Mouse (Mus musculus) forebrain, embryonic 15.5 days (tissue): ENCODE data around the gene Gm21312. TPM values are rescaled to one million over a fixed set of nuclear protein-coding genes. Genes with fewer than 3 reads are reported as not detected.
"Not testable (repeated sequence)": the region's sequence is repeated elsewhere in the genome, so short reads cannot be mapped to it uniquely, and the experiment has no call there.

Experiments used
- ATAC-seq: fragments of 200-750 bp; cut with Nextera tagmentation; replicated peaks from 2 replicates; pipeline ENCODE4 v1.8.0; 2017; ENCODE audit warnings: mild to moderate bottlenecking, moderate TSS enrichment, moderate library complexity
- H3K27ac ChIP-seq: fragments of 300-500 bp; sonication (generic); replicated peaks from 2 replicates; pipeline ENCODE4 v1.5.1; 2015; ENCODE audit warnings: mild to moderate bottlenecking, inconsistent platforms
- H3K27me3 ChIP-seq: fragments of 300-500 bp; sonication (generic); 2 replicates; pipeline ENCODE4 v1.6.1; 2015; ENCODE audit warnings: inconsistent platforms
- H3K36me3 ChIP-seq: fragments of 300-500 bp; sonication (generic); 2 replicates; pipeline ENCODE4 v1.6.1; 2015; ENCODE audit warnings: mild to moderate bottlenecking, inconsistent platforms
- H3K4me1 ChIP-seq: fragments of 300-500 bp; sonication (generic); 2 replicates; pipeline ENCODE4 v1.6.1; 2015; ENCODE audit warnings: inconsistent platforms
- H3K4me2 ChIP-seq: fragments of 300-500 bp; sonication (generic); replicated peaks from 2 replicates; pipeline ENCODE4 v1.6.1; 2015; ENCODE audit warnings: mild to moderate bottlenecking, inconsistent platforms
- H3K4me3 ChIP-seq: fragments of 300-500 bp; sonication (generic); 2 replicates; pipeline ENCODE4 v1.5.1; 2015; ENCODE audit warnings: mild to moderate bottlenecking, inconsistent platforms
- H3K9ac ChIP-seq: fragments of 300-500 bp; sonication (generic); replicated peaks from 2 replicates; pipeline ENCODE4 v1.6.1; 2015; ENCODE audit warnings: mild to moderate bottlenecking, inconsistent platforms
- H3K9me3 ChIP-seq: fragments of 300-500 bp; sonication (generic); 2 replicates; pipeline ENCODE4 v1.6.1; 2016; ENCODE audit warnings: inconsistent platforms
- WGBS: fragments of 180-500 bp; shearing (Covaris S2); methylation state at CpG from one replicate; pipeline ENCODE4 v1.1.7; 2015; ENCODE audit warnings: mixed read lengths; 5-methylcytosine and 5-hydroxymethylcytosine counted together
- polyA plus RNA-seq: library from polyadenylated mRNA; unstranded; fragments of >200 nt; fragmentation: Nextera tagmentation; extraction: Ambion mirVana; gene quantifications from 2 replicates; pipeline ENCODE4 v1.2.1, GENCODE M21; 2015

The Gm21312 gene
- not detected in 2 replicates for polyA plus RNA-seq

GRCm38 (mm10) chr10:104176724-104177123, at the start of gene Gm21312:
TSS of gene Gm21312 (plus strand) at chr10:104177024.
- not testable (repeated sequence) for H3K27me3 ChIP-seq, H3K27ac ChIP-seq, H3K4me1 ChIP-seq, H3K4me3 ChIP-seq, H3K9ac ChIP-seq, ATAC-seq, H3K36me3 ChIP-seq, H3K4me2 ChIP-seq, H3K9me3 ChIP-seq
- WGBS, result no CpG with 5 or more reads among the region's 3 CpGs

DNA sequence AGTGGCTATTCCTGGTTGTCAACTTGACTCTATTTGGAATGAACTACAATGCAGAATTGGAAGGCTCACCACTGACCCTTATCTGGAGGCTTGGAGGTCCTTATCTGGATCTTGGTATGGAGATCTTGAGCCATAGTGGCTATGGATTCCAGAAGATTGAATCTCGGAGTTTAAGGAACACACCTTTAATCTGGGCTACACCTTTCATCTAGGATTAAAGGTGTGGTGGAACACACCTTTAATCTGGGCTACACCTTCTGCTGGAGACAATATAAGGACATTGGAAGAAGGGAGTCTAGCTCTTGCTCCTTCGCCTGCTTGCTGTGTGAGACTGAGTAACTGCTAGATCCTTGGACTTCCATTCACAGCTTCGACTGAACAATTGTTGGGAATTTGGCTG, 34.1 kb upstream of the Gm21312 start, which contains the start of gene Gm21293:
Gm21293 (plus strand) TSS at position 301 of the 400 bp plus-strand sequence.
- not testable (repeated sequence) for H3K4me3 ChIP-seq, H3K9me3 ChIP-seq, H3K4me2 ChIP-seq, H3K4me1 ChIP-seq, H3K27me3 ChIP-seq, H3K27ac ChIP-seq, H3K9ac ChIP-seq, ATAC-seq, H3K36me3 ChIP-seq
- WGBS, result no CpG with 5 or more reads among the region's 3 CpGs

- not testable (repeated sequence) for ATAC-seq, H3K36me3 ChIP-seq, H3K27ac ChIP-seq, H3K4me1 ChIP-seq, H3K9me3 ChIP-seq, H3K9ac ChIP-seq, H3K4me2 ChIP-seq, H3K27me3 ChIP-seq, H3K4me3 ChIP-seq
- no CpG with 5 or more reads among the region's 3 CpGs for WGBS
Measured at GRCm38 (mm10) chr10:104151197-104151596, 25.6 kb upstream of the Gm21312 start, which contains the start of gene Gm6763. TSS of gene Gm6763 (plus strand) at chr10:104151497.

DNA sequence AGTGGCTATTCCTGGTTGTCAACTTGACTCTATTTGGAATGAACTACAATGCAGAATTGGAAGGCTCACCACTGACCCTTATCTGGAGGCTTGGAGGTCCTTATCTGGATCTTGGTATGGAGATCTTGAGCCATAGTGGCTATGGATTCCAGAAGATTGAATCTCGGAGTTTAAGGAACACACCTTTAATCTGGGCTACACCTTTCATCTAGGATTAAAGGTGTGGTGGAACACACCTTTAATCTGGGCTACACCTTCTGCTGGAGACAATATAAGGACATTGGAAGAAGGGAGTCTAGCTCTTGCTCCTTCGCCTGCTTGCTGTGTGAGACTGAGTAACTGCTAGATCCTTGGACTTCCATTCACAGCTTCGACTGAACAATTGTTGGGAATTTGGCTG, 17.1 kb upstream of the Gm21312 start, which contains the start of gene Gm8764:
Gm8764 (plus strand) TSS at position 301 of the 400 bp plus-strand sequence.
- not testable (repeated sequence) for H3K36me3 ChIP-seq, ATAC-seq, H3K4me2 ChIP-seq, H3K27ac ChIP-seq, H3K9ac ChIP-seq, H3K9me3 ChIP-seq, H3K4me1 ChIP-seq, H3K4me3 ChIP-seq, H3K27me3 ChIP-seq
- no CpG with 5 or more reads among the region's 3 CpGs for WGBS

- H3K9ac ChIP-seq, H3K4me1 ChIP-seq, H3K4me2 ChIP-seq, H3K4me3 ChIP-seq, ATAC-seq, H3K9me3 ChIP-seq, H3K36me3 ChIP-seq, H3K27ac ChIP-seq, H3K27me3 ChIP-seq: not testable (repeated sequence)
- WGBS, result no CpG with 5 or more reads among the region's 3 CpGs
Measured at GRCm38 (mm10) chr10:104168215-104168614, 8.6 kb upstream of the Gm21312 start, which contains the start of gene Gm21304. TSS of gene Gm21304 (plus strand) at chr10:104168515.

GRCm38 (mm10) chr10:104185233-104185632, 8.4 kb downstream of the Gm21312 start, which contains the start of gene Gm20765:
TSS of gene Gm20765 (plus strand) at chr10:104185533.
- ATAC-seq, H3K4me3 ChIP-seq, H3K4me1 ChIP-seq, H3K27ac ChIP-seq, H3K36me3 ChIP-seq, H3K9ac ChIP-seq, H3K4me2 ChIP-seq, H3K9me3 ChIP-seq, H3K27me3 ChIP-seq: not testable (repeated sequence)
- WGBS, result no CpG with 5 or more reads among the region's 3 CpGs

- no CpG with 5 or more reads among the region's 3 CpGs for WGBS
- not testable (repeated sequence) for H3K4me2 ChIP-seq, H3K9me3 ChIP-seq
Measured at GRCm38 (mm10) chr10:104193742-104194141, 16.9 kb downstream of the Gm21312 start, which contains the start of gene Gm4340. TSS of gene Gm4340 (plus strand) at chr10:104194042.

GRCm38 (mm10) chr10:104209655-104210054, 32.8 kb downstream of the Gm21312 start:
- 80% methylated on average over 1 of the region's 1 CpGs for WGBS
- no peaks in the 10 kb centered on the region for H3K9me3 ChIP-seq
- no peak overlapping the region for H3K9ac ChIP-seq
- H3K27ac ChIP-seq, result no peak overlapping the region
- H3K4me1 ChIP-seq, result no peaks in the 10 kb centered on the region
- no peak overlapping the region for H3K4me2 ChIP-seq
- no peak overlapping the region for H3K4me3 ChIP-seq
- ATAC-seq, result no peak; the same call in 1 of the 2 replicates
- no peaks in the 10 kb centered on the region for H3K27me3 ChIP-seq
- H3K36me3 ChIP-seq, result no peaks in the 10 kb centered on the region

More at GRCm38 (mm10) chr10:104193742-104194141, 16.9 kb downstream of the Gm21312 start, which contains the start of gene Gm4340:
- not testable (repeated sequence) for H3K4me1 ChIP-seq, H3K4me3 ChIP-seq, ATAC-seq, H3K36me3 ChIP-seq, H3K27ac ChIP-seq, H3K9ac ChIP-seq, H3K27me3 ChIP-seq

DNA sequence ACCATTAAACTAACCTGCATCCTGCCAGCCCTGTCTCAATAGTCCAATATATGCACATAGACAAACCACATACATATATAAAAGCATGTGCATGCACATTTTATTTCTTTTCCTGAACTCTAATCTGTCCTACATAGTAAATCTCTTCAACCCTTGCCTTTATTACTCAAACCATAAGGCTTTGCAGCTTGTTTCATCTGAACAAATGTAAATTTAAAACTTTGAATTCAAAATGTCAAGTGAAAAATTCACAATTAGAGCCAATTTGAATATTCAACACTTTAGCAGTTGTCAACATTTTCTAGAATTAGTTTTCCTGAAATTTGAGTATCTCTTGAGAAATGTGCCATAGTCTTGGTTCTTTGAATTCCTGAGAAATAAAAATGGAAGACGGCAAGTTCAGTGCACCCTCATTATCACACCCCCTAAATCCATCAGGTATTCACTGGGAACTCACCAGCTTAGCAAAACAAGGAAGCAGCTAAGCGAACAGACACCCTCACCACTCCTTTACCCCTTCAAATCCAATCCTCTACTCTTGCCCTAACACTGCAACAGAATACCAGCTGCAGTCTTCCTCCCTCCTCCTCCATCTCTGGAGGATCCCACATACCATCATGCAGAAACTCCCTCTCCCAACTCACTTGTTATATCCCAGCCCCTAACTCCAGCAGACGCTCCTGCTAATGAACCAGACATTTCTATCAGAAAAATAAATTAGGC, 33.6 kb downstream of the Gm21312 start:
- no peak overlapping the region for H3K4me2 ChIP-seq
- no peak overlapping the region for H3K4me3 ChIP-seq
- WGBS, result 61% methylated on average over 3 of the region's 3 CpGs
- H3K9me3 ChIP-seq, result no peaks in the 10 kb centered on the region
- H3K27ac ChIP-seq, result no peak overlapping the region
- no peak overlapping the region for H3K9ac ChIP-seq
- H3K36me3 ChIP-seq, result no peaks in the 10 kb centered on the region
- ATAC-seq, result peak; percentile 48; the same call in 1 of the 2 replicates
- no peaks in the 10 kb centered on the region for H3K27me3 ChIP-seq
- H3K4me1 ChIP-seq, result no peaks in the 10 kb centered on the region

DNA sequence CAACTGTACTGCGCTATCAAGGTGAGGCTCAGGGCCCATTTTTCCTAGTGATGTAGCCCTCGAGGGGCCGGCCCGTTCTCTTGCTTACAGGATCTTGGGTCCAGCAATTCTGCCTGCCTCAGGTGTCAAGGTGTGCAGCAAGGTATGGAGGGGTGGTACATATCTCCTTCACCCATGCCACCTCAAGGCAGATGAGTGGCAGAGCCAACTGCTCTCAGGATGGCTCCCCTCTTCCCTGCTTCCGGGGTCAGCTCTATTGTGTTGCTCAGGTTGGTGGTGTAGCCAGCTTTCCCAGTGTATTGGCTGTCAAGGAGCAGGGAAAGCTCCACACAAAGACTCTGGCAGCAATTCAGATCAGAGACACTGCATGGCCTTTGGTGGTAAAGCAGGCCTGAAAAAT, 37.7 kb downstream of the Gm21312 start:
- Histone ChIP-seq H3K36me3 (no peaks in the 10 kb centered on the region), H3K9me3 (no peaks in the 10 kb centered on the region), H3K4me3 (no peak overlapping the region), H3K9ac (no peak overlapping the region), H3K4me2 (no peak overlapping the region), H3K27ac (no peak overlapping the region), H3K27me3 (no peaks in the 10 kb centered on the region), H3K4me1 (no peaks in the 10 kb centered on the region)
- 87% methylated on average over 5 of the region's 5 CpGs for WGBS
- no peak for ATAC-seq

GRCm38 (mm10) chr10:104220303-104221021, 43.6 kb downstream of the Gm21312 start:
- Histone ChIP-seq H3K4me2 (no peak overlapping the region), H3K27me3 (no peaks in the 10 kb centered on the region), H3K4me3 (no peak overlapping the region), H3K36me3 (no peaks in the 10 kb centered on the region), H3K4me1 (no peaks in the 10 kb centered on the region), H3K9ac (no peak overlapping the region), H3K27ac (no peak overlapping the region), H3K9me3 (no peaks in the 10 kb centered on the region)
- ATAC-seq, result peak; percentile 92
- WGBS, result 54% methylated on average over 6 of the region's 6 CpGs
